In the genomic region with DNA sequence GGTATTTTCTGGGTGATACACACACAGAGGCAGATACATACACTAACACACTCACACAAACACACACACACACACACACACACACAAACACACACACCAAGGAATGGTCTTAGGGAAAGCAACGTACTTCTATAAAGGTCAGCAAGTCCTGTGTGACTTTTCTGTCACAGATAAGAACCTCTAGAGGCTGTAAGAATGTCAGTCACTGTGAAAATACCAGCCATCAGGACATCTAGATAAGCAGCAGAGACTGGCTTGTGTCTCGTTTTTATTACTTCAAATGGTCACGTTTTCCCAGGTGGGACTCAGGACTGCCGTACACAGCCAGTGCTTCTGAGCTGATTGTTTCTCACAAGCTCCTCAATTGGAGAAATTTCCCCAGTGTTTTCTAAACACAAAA, we compare ENCODE assay signal across 17 mouse cellular contexts. TPM values are rescaled to one million over a fixed set of nuclear protein-coding genes. Genes with fewer than 3 reads are reported as not detected.
"Had no signal": no experiment of that assay in that cellular context is flagged by ENCODE, and none has a peak within 500 bp of the region (broad histone marks: within the 10 kb centered on the region; RNA-seq: fewer than 3 reads in every experiment).

No protein-coding gene starts in this region.

- H3K27me3 ChIP-seq: midbrain, embryonic 13.5 days; midbrain, embryonic 15.5 days; neural tube, embryonic 12.5 days; stomach, embryonic 15.5 days had no signal

- ATAC-seq: midbrain, embryonic 13.5 days; midbrain, embryonic 15.5 days had no signal

- H3K4me2 ChIP-seq: lung, embryonic 14.5 days; midbrain, embryonic 11.5 days; midbrain, embryonic 13.5 days; midbrain, embryonic 15.5 days; neural tube, embryonic 12.5 days; stomach, embryonic 15.5 days had no signal

- H3K9ac ChIP-seq: lung, embryonic 14.5 days; midbrain, embryonic 13.5 days; midbrain, embryonic 15.5 days; neural tube, embryonic 12.5 days; stomach, embryonic 15.5 days had no signal

- H3K9me3 ChIP-seq: midbrain, embryonic 13.5 days; midbrain, embryonic 15.5 days; neural tube, embryonic 12.5 days; stomach, embryonic 15.5 days had no signal

- H3K36me3 ChIP-seq: midbrain, embryonic 13.5 days; midbrain, embryonic 15.5 days; neural tube, embryonic 12.5 days; stomach, embryonic 15.5 days had no signal

- H3K4me1 ChIP-seq: midbrain, embryonic 13.5 days; midbrain, embryonic 15.5 days; neural tube, embryonic 12.5 days; stomach, embryonic 15.5 days had no signal

- H3K4me3 ChIP-seq: midbrain, embryonic 13.5 days; midbrain, embryonic 15.5 days; neural tube, embryonic 12.5 days; stomach, embryonic 15.5 days had no signal

- H3K27ac ChIP-seq: midbrain, embryonic 13.5 days; midbrain, embryonic 15.5 days; neural tube, embryonic 12.5 days; stomach, embryonic 15.5 days; stomach, postnatal 0 days had no signal

- DNase-seq: lung, embryonic 14.5 days; lung, postnatal 10 days; lung, postnatal 4 days; right cerebral cortex, postnatal 14 days; thymus, adult 2 months; thymus, postnatal 25 days; thymus, postnatal 4 days had no signal

RNA-seq across cellular contexts. Expression of a gene that starts 20.4 kb away (rescaled TPM):
- total RNA-seq: megakaryocyte, adult 5-6 weeks; megakaryocyte-erythroid progenitor cell, adult 5-6 weeks; monocyte, adult 5-6 weeks; neutrophil, adult 5-6 weeks had no signal
